Mouse (Mus musculus) spleen, adult 2 months (tissue): Measurements from ENCODE around the gene Ifnk. TPM values are rescaled to one million over a fixed set of nuclear protein-coding genes. Genes with fewer than 3 reads are reported as not detected.

ENCODE experiments used
- DNase-seq, 2 experiments: peaks; one replicate each; pipeline versions ENCODE4 v3.0.0 to v3.0.0-alpha.2; 2012 to 2021; ENCODE audit warnings: low spot score in 2 of 2, low read depth in 1 of 2
- H3K27ac ChIP-seq: fragments of 200-500 bp; 2 replicates; pipeline ENCODE4 v1.5.1; 2012; ENCODE audit warnings: low read length, inconsistent platforms; ENCODE audit not compliant: insufficient read depth
- H3K27me3 ChIP-seq: fragments of 200-500 bp; 2 replicates; pipeline ENCODE4 v1.6.1; 2012; ENCODE audit warnings: mild to moderate bottlenecking, moderate library complexity, low read length, inconsistent platforms; ENCODE audit not compliant: control insufficient read depth, insufficient read depth
- H3K36me3 ChIP-seq: fragments of 200-500 bp; 2 replicates; pipeline ENCODE4 v1.6.1; 2012; ENCODE audit warnings: mild to moderate bottlenecking, low read length, inconsistent platforms; ENCODE audit not compliant: control insufficient read depth, insufficient read depth
- H3K4me1 ChIP-seq: fragments of 200-500 bp; 2 replicates; pipeline ENCODE4 v1.6.1; 2011; ENCODE audit warnings: inconsistent platforms; ENCODE audit not compliant: control insufficient read depth, insufficient read depth, insufficient read length
- H3K4me3 ChIP-seq: fragments of 200-500 bp; 2 replicates; pipeline ENCODE4 v1.5.1; 2011; ENCODE audit warnings: mild to moderate bottlenecking, inconsistent platforms; ENCODE audit not compliant: insufficient read depth, insufficient read length; ENCODE audit errors: extremely low read depth
- CTCF ChIP-seq: fragments of 200-500 bp; IDR thresholded peaks from 2 replicates; pipeline ENCODE4 v1.5.1; 2011; ENCODE audit warnings: mild to moderate bottlenecking, inconsistent platforms; ENCODE audit not compliant: insufficient read depth, insufficient read length, insufficient replicate concordance; ENCODE audit errors: extremely low read depth
- POLR2A ChIP-seq: fragments of 200-500 bp; IDR thresholded peaks from 2 replicates; pipeline ENCODE4 v1.6.1; 2011; ENCODE audit warnings: low read depth, low read length, inconsistent platforms
- WGBS: fragments of 180-500 bp; shearing (Covaris S2); methylation state at CpG from one replicate; pipeline ENCODE4 v1.1.7; 2018; 5-methylcytosine and 5-hydroxymethylcytosine counted together
- polyA plus RNA-seq: library from polyadenylated mRNA; depleted of rRNA; stranded (reverse); fragments of >200 nt; gene quantifications from 2 replicates; pipeline ENCODE4 v1.2.3, GENCODE M21; 2012; rRNA removed

The Ifnk gene
- polyA plus RNA-seq, 1 experiment: not detected

DNA sequence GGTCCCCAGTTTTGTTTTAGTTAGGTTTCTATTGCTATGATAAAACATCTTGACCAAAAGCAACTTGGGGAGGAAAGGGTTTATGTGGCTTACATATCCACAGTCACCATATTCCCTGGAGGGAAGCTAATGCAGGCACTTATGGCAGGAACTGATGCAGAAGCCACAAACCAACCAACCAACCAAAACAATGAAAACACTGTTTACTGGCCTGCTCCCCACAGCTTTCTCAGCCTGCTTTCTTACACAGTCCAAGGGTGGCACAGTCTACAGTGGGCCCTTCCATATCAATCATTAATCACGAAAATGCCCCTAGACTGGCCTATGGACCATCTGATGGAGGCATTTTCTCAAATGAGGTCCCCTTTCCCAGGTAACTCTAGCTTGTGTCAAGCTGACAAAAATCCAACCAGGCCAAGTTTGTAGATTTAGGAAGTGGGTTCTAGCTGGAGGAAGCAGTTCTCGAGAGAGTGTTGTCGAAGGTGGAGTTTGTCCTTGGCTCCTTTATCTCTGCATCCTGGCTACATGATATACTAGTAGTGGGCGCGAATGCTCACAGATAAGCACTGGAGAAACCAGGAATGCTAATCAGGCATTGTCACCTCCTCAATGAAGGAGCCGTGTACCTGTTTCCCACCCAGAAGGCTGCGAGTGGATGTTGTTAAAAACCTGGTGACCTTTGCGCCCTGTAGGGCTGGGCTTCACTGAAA lies 35.9 kb downstream of the Ifnk start:
- 73% methylated on average over 8 of the region's 8 CpGs for WGBS

DNA sequence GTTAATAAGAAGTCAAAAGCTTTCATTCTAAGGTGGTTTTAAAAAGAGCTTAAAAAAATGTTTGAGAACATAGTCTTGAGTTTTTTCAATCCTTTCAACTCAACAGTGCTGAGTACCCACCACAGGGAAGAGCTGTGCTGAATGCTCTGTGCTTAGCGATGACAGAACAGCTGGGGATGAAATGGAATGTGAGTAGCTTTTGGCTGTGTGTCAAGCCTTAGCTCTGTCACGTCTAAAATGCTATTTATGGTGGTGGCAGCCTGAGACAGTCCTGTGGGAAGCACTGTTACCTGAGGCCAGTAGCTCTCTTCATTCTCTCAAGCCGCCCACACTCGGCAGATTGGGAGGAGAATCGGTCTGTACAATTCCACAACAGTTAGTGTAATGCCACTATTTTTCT lies 37.9 kb downstream of the Ifnk start:
- no peaks in the 10 kb centered on the region for H3K4me1 ChIP-seq
- TF ChIP-seq CTCF (no peak), POLR2A (no peak)
- no peak overlapping the region for H3K4me3 ChIP-seq
- WGBS: 86% methylated on average over 5 of the region's 5 CpGs
- no peak for DNase-seq
- H3K27me3 ChIP-seq: no peaks in the 10 kb centered on the region
- peaks cover 2% of the 10 kb centered on the region; the same call in 1 of the 2 replicates for H3K36me3 ChIP-seq
- H3K27ac ChIP-seq: no peak overlapping the region

More for the DNA sequence above, 35.9 kb downstream of the Ifnk start:
- Histone ChIP-seq H3K36me3 (no peaks in the 10 kb centered on the region; the same call in 1 of the 2 replicates), H3K27me3 (no peaks in the 10 kb centered on the region), H3K4me3 (no peak overlapping the region), H3K4me1 (no peaks in the 10 kb centered on the region), H3K27ac (no peak overlapping the region)
- no peak for TF ChIP-seq CTCF
- TF ChIP-seq POLR2A: no peak
- DNase-seq: no peak

DNA sequence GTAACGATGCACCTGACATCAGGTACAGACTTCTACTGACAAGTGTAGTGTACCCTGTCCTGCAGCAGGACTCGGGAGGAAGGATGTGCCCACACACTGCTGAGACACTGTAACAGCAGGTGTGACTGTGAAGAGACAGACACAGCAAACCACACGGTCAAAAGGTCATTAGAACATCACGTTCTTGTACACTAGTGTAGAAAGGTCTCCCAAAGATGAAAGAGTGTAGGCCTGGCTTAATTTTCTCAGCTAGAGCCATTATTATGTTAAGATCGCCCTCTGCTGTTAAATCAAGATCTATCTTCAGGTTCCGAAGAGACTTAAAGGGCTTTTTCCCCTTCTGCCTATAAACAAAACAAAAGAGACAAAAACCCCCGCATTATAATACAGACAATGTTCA lies 40.9 kb downstream of the Ifnk start:
- no peak overlapping the region for H3K4me3 ChIP-seq
- H3K27me3 ChIP-seq: no peaks in the 10 kb centered on the region
- peaks cover 4% of the 10 kb centered on the region for H3K36me3 ChIP-seq
- H3K4me1 ChIP-seq: no peaks in the 10 kb centered on the region
- no peak for TF ChIP-seq POLR2A
- TF ChIP-seq CTCF: no peak
- DNase-seq: no peak
- 64% methylated on average over 7 of the region's 7 CpGs for WGBS
- H3K27ac ChIP-seq: no peak overlapping the region

DNA sequence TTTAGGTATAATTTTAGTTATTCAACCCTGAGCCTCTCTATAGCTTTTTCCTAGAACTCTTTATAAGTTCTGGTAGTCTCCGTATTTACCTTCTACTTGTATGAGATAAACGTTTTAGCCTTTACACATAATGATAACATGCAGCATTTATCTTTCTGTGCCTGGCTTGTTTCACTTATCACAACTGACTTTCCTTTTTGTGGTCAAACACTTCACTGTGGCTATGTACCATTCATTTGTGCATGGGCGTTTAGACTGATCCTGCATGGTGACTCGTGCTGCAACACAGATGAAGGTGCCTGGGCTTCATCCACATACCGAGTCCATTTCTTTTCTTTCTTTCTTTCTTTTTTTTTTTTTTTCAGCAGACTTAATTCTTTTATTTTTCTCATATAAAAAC lies 49.8 kb downstream of the Ifnk start:
- peaks cover 9% of the 10 kb centered on the region for H3K36me3 ChIP-seq
- TF ChIP-seq POLR2A (no peak), CTCF (no peak)
- H3K4me3 ChIP-seq: no peak overlapping the region
- H3K27ac ChIP-seq: no peak overlapping the region
- no peaks in the 10 kb centered on the region for H3K27me3 ChIP-seq
- no peak for DNase-seq
- 85% methylated on average over 5 of the region's 5 CpGs for WGBS
- H3K4me1 ChIP-seq: no peaks in the 10 kb centered on the region

Other genes with a start within 250 kb of the Ifnk start
- gene Mob3b, start 5.4 kb downstream of the Ifnk start, polyA plus RNA-seq: 2.3 and 2.8 TPM in 2 replicates
- gene C9orf72, start 74.1 kb downstream of the Ifnk start, polyA plus RNA-seq: 3.5 and 3.7 TPM in 2 replicates